Mouse (Mus musculus) spleen, postnatal 10 days (tissue): Measurements from ENCODE around the gene Gm42715.
"Not testable (repeated sequence)": the region's sequence is repeated elsewhere in the genome, so short reads cannot be mapped to it uniquely, and the experiment has no call there.

Source experiments
- DNase-seq, 2 experiments: peaks; one replicate each; pipeline ENCODE4 v3.0.0; 2021 to 2022; ENCODE audit warnings: low spot score in 2 of 2

Gene Gm42715

DNA sequence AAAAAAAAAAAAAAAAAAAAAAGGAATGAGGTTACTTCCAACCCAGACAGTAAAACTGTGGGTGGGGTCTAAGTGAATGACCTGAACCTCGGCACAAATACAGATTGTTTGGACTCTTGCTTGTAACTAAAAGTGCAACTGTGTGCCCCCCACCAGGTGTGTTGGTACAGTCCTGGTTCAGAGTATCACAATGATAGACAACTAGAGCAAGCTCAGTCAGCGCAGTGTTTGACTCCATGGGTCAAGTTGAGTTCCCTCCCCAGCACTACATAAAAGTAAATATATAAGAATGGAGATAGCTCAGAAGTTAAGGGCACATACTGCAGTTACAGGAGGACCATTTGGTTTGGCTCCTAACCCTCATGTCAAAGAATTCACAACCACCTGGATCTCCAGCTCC is 22.0 kb upstream of the Gm42715 start:
- DNase-seq, result no peak

DNA sequence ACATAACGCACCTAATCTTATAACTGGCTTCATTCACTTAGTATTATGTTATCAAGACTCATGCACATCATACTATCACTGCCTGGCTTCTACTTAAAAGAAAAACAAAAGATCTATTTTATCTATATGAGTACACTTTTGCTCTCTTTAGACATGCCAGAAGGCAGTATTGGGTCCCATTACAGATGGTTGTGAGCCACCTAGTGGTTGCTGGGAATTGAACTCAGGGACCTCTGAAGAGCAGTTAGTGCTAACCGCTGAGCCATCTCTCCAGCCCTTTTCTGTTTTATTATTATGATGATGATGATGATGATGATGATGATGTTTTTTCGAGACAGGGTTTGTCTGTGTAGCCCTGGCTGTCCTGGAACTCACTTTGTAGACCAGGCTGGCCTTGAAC is 21.0 kb upstream of the Gm42715 start:
- DNase-seq, result peak in 1 of 2 experiments; percentile 69

- DNase-seq, result no peak
These were observed 11.1 kb upstream of the Gm42715 start for GRCm38 (mm10) chr7:127508291-127508690.

DNA sequence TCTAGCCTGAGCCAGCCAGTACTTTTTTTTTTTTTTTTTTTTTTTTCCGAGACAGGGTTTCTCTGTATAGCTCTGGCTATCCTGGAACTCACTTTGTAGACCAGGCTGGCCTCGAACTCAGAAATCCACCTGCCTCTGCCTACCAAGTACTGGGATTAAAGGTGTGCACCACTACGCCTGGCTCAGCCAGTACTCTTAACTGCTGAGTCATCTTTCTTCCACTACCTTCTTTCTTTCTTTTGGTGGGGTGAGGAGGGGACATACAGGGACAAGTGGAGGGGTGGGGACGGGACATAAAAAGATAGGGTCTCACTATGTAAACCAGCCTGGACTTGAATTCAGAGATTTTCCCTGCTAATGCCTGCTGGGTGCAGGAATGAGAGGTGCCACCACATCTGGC is 9.6 kb upstream of the Gm42715 start:
- DNase-seq, result not testable (repeated sequence)

DNA sequence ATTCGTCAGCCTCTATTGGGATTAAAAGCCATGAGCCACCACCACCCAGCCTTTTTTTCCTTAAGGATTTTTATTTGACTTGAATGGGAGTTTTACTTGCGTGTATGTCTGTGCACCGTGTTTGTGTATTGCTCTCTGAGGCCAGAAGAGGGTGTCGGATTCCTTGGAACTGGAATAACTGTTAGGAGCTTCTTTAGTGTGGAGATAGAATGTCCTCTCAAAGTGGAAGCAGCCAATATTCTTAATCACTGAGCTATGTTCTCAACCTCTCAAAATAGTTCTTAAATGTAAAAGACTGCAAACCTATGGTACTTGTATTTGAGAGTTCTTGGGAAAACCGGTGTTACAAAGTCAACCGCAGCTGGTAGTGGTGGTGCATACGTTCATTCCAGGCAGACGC is 8.1 kb upstream of the Gm42715 start:
- DNase-seq, result no peak

- peak; percentile 93 to 98 for DNase-seq
These were observed 7.6 kb upstream of the Gm42715 start, which contains the start of gene Srcap for GRCm38 (mm10) chr7:127511808-127512230. Gene Srcap, plus strand, starts transcription at chr7:127511983.

- peak; percentile 80 to 97 for DNase-seq
These were observed 7.0 kb upstream of the Gm42715 start for GRCm38 (mm10) chr7:127512231-127513015.

DNA sequence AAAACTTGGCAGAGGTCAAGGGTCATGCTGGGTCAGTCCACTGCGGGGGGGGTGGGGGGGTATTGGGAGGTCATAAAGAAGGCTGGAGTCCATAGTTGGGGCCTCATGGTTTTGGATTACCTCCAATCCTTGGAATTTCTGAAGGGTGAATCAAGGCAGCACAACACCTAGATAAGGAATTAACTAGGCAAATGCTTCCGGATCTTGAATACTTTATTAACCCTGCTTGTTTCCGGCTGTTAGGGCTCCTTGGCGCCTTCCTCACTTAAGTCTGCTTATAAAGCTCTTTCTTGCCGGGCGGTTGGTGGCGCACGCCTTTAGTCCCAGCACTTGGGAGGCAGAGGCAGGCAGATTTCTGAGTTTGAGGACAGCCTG is 6.4 kb upstream of the Gm42715 start:
- peak; percentile 45 to 51 for DNase-seq

DNA sequence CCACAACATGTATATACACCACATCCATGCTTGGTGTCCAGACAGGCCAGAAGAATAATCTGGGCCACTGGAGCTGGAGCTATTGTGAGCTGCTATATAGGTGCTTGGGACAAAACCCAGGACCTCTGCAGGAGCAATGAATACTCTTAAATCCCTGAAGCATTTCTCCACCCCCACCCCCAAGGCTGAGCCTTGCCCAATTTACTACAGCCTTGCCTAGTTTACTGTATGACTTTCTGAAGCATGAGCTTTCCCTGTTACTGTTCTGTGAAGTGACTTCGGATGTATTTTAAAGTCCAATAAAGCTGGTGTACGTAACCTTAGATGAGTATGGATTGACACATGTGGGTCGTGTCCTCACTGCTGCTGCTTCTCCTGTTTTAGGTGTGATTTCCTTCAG is 5.6 kb upstream of the Gm42715 start:
- DNase-seq, result no peak

GRCm38 (mm10) chr7:127515846-127516245 is 3.5 kb upstream of the Gm42715 start:
- no peak for DNase-seq

DNA sequence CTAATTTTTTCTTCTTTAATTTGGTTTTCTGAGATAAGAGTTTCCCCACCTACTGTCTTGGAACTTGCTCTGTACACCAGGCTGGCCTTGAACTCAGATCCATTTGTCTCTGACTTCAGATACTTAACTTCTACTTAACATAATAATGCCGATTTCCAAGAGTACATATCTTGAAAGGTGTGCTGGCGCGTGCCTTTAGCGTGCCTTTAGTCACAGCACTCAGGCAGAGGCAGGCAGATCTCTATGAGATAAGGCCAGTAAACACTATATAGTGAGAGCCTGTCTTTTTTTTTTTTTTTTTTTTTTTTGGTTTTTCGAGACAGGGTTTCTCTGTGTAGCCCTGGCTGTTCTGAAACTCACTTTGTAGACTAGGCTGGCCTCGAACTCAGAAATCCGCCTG is 3.0 kb upstream of the Gm42715 start:
- DNase-seq, result no peak

DNA sequence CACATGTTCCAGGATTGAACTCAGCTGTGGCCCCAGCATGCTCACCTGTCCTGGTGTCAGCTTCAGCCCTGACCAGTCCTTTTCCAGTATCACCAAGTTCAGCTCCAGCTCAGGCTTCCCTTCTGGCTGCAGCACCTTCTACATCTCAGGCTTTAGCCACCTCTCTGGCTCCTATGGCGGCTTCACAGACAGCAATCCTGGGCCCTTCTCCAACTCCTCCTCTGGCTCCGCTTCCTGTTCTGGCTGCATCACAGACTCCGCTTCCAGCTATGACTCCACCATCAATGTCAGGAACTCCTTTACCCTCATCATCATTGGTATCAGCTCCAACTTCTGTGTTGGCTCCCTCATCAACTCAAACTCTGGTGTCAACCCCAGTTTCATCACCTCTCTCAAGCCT is 22.3 kb downstream of the Gm42715 start:
- DNase-seq, result no peak

DNA sequence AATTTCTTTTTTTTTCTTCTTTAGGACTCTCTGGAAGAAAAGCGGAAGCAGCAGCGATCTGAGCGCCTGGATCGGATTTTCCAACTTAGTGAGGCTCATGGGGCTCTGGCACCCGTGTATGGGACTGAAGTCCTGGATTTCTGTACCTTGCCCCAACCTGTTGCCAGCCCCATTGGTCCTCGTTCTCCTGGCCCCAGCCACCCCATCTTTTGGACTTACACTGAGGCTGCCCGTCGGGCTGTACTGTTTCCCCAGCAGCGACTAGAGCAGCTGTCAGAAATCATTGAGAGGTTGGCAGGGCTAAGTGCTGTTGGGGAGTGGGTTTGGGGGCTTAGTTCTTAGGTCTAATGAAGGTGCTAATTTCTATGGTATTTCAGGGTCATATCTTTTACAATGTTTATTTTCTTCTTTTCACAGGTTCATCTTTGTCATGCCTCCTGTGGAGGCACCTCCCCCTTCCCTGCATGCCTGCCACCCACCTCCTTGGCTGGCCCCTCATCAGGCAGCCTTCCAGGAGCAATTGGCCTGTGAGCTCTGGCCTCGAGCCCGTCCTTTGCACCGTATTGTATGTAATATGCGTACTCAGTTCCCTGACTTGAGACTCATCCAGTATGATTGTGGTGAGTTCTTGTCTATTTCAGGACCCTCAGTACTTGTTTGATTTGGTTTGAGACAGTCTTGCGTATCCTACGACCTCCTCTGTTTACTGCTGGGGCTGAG is 29.9 kb downstream of the Gm42715 start:
- no peak for DNase-seq

DNA sequence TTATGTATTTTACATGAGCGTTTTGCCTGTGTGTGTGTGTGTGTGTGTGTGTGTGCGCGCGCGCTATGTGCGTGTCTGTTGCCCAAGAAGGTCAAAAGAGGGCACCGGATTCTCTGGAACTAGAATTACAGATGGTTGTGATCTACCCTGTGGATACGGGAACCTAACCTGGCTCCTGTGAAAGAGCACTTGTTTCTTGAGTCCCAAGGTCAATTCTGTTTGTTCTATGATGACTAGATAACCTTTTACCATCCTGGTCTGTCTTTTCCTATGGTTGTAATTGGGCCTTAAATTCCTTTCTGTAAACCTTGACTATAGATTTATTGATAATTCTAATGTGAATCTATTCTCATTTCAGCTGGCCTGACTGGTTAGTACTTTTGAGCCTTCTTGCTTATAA is 32.2 kb downstream of the Gm42715 start:
- DNase-seq, result no peak

GRCm38 (mm10) chr7:127560580-127560979 is 41.2 kb downstream of the Gm42715 start:
- no peak for DNase-seq

- no peak for DNase-seq
These were observed 42.0 kb downstream of the Gm42715 start, which contains the start of gene Tmem265 for GRCm38 (mm10) chr7:127561340-127561858. Gene Tmem265, plus strand, starts transcription at chr7:127561390.

DNA sequence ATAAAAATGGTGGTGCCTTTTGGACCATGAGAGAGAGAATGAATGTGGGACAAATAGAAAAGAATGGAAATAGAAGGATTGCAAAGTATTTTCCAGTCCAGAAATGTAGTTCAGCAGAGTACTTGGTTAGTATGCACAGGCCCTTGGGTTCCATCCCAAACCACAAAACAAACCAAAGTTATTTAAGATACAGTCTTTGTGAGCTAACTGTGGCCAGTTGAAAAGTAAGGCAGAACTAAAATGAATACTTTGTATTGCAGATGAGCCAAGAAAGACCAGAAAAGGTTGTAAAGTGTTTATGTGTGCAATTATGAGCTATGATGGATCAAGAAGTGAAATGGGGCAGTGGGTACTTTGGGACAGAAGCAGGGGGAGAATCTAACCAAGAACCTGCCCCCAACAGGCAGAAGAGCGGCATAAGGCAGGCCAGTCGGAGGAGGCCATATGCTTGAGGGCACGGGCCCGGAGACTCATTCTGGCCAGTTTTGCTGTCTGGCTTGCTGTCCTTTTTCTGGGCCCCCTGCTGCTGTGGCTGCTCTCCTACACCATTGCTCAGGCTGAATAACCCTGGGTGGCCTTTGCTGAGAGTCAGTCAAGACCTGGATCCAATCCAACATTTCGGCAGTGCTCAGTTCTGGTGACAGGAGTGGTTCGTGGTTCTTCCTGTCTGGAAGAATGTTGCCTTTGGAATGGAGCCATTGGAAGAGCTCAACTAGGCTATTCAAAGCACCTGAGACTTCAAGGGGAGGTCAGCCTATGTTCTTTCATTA is 45.2 kb downstream of the Gm42715 start:
- no peak for DNase-seq

DNA sequence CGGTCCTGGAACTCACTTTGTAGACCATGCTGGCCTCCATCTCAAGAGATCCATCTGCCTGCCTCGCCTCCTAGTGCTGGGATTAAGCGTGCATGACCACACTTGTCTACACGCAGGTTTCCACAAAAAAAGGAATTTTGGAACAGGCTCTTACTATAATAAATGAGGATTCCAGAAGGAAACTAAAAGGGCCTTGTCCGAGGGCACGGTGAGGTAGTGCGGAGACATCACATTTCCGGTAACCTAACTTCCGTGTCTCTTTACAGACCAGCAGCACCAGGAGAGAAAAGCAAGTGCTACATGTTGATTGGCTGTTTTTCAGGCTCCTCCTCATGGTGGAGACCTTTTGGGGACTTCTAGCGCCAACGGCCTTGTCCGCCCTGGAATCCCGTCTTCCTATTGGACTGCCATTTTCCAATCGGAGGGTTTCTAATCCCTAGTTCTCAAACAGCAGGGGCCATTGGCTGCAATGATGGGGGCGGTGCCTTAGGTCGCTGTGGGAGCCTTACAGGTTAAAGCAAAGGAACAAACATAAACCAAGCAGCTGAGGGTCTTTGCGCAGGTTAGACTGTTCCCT is 53.6 kb downstream of the Gm42715 start, which contains the start of gene Phkg2:
TSS of gene Phkg2 (plus strand) at position 446 of the 577 bp plus-strand sequence.
- DNase-seq, result peak; percentile 75 to 91

DNA sequence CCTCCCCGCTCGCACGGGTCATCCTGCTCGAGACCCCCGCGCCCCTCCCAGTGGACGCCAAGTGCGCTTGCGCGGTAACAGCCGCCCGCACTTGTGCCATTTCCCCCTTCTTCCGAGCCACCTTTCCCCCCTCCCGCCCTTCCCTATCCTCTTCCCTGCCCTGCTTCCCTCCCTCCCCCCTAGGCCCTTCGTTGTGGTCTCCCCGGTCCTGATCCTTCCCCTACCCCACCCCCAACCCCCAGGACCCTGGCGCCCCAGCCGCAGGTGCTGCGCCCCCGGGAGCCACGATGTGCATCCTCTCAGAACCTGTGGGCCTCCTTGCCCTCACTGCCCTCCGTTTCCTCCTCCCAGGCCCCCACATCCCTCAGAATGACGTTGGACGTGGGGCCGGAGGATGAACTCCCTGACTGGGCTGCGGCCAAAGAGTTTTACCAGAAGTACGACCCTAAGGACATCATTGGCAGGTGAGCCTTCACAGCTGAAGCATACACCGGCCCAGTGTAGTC is 54.2 kb downstream of the Gm42715 start:
- DNase-seq, result peak; percentile 47 to 52

- no peak for DNase-seq
These were observed 54.7 kb downstream of the Gm42715 start for GRCm38 (mm10) chr7:127574115-127574514.

DNA sequence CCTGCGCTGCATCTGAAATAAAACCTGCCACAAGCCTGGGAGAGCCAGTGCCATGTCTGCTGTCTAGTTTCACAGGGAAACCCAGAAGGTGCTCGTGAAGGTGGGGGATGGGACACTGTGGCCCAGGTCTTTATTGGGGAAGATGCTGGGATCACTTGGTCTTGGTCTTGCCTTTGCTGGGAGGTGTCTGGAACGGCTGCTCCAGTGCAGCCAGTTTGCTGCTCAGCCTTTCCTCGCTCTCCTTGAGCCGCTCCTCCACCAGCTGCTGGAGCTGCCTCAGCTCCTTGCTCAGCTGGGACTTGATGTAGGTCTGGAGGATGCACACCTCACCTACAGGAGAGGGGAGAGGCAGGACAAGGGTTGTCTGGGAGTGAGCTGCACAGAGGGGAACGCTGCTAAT is 63.9 kb downstream of the Gm42715 start:
- no peak for DNase-seq
